Mouse (Mus musculus) MEL (cell line): ENCODE measurements around the gene March5. TPM values are rescaled to one million over a fixed set of nuclear protein-coding genes. Genes with fewer than 3 reads are reported as not detected.

Experiments used
- DNase-seq: peaks from one replicate; pipeline ENCODE4 v3.0.0; 2011; ENCODE audit warnings: low read depth, low spot score
- H3K27ac ChIP-seq: 2 replicates; pipeline ENCODE4 v1.5.1; 2012; ENCODE audit warnings: low read depth, mild to moderate bottlenecking, control low read depth, low read length, moderate library complexity; ENCODE audit not compliant: control insufficient read depth
- H3K27me3 ChIP-seq, 2 experiments: fragments of 150-350 bp in 1 of 2; sonication (generic) in 1 of 2; 2 replicates each; pipeline ENCODE4 v1.6.1; 2012; ENCODE audit warnings: low read length in 2 of 2, mild to moderate bottlenecking in 2 of 2, improper control_type of control experiment in 1 of 2, moderate library complexity in 1 of 2; ENCODE audit not compliant: insufficient read depth in 2 of 2, control insufficient read depth in 1 of 2
- H3K36me3 ChIP-seq, 2 experiments: 2 replicates each; pipeline ENCODE4 v1.6.1; 2012 to 2014; ENCODE audit warnings: low read length in 2 of 2, improper control_type of control experiment in 1 of 2, inconsistent platforms in 1 of 2, mild to moderate bottlenecking in 1 of 2; ENCODE audit not compliant: insufficient read depth in 2 of 2, control insufficient read depth in 1 of 2
- H3K4me1 ChIP-seq, 2 experiments: fragments of 150-350 bp in 1 of 2; sonication (generic) in 1 of 2; 2 replicates each; pipeline ENCODE4 v1.6.1; 2012; ENCODE audit warnings: low read length in 2 of 2, improper control_type of control experiment in 1 of 2, mild to moderate bottlenecking in 1 of 2; ENCODE audit not compliant: insufficient read depth in 2 of 2, control insufficient read depth in 1 of 2
- H3K4me3 ChIP-seq, 2 experiments: fragments of 150-350 bp in 1 of 2; sonication (generic) in 1 of 2; 2 replicates each; pipeline ENCODE4 v1.5.1; 2012; ENCODE audit warnings: low read depth in 2 of 2, low read length in 2 of 2, mild to moderate bottlenecking in 2 of 2, moderate library complexity in 2 of 2, control low read depth in 1 of 2, improper control_type of control experiment in 1 of 2; ENCODE audit not compliant: control insufficient read depth in 1 of 2, insufficient read depth in 1 of 2
- H3K79me2 ChIP-seq: 2 replicates; pipeline ENCODE4 v1.6.1; 2012; ENCODE audit warnings: mild to moderate bottlenecking, low read length, moderate library complexity; ENCODE audit not compliant: control insufficient read depth, poor library complexity, insufficient read depth
- H3K9ac ChIP-seq: 2 replicates; pipeline ENCODE4 v1.6.1; 2012; ENCODE audit warnings: low read depth, mild to moderate bottlenecking, control low read depth, low read length, moderate library complexity; ENCODE audit not compliant: control insufficient read depth, poor library complexity, severe bottlenecking
- H3K9me3 ChIP-seq: fragments of 150-350 bp; sonication (generic); replicated peaks from 2 replicates; pipeline ENCODE4 v1.6.1; 2012; ENCODE audit warnings: mild to moderate bottlenecking, low read length, improper control_type of control experiment, moderate library complexity; ENCODE audit not compliant: insufficient read depth
- BHLHE40 ChIP-seq: IDR thresholded peaks from 2 replicates; pipeline ENCODE4 v1.6.1; 2012; ENCODE audit warnings: low read depth, mild to moderate bottlenecking, inconsistent platforms, low read length, improper control_type of control experiment, borderline replicate concordance
- CHD2 ChIP-seq: IDR thresholded peaks from 2 replicates; pipeline ENCODE4 v1.6.1; 2011; ENCODE audit warnings: low read length, improper control_type of control experiment
- CTCF ChIP-seq, 3 experiments: IDR thresholded peaks in 2 of 3; conservative IDR thresholded peaks in 1 of 3; 2 replicates each; pipeline ENCODE4 v1.5.1; 2011 to 2012; ENCODE audit warnings: low read length in 3 of 3, low read depth in 2 of 3, mild to moderate bottlenecking in 2 of 3, improper control_type of control experiment in 1 of 3, inconsistent platforms in 1 of 3, mixed read lengths in 1 of 3, moderate library complexity in 1 of 3; ENCODE audit not compliant: control insufficient read depth in 1 of 3, insufficient read depth in 1 of 3, poor library complexity in 1 of 3, severe bottlenecking in 1 of 3
- E2F4 ChIP-seq: IDR thresholded peaks from 2 replicates; pipeline ENCODE4 v1.6.1; 2011; ENCODE audit warnings: low read depth, low read length, improper control_type of control experiment, borderline replicate concordance
- ELF1 ChIP-seq: IDR thresholded peaks from 2 replicates; pipeline ENCODE4 v1.6.1; 2014; ENCODE audit warnings: low read depth, mild to moderate bottlenecking, inconsistent platforms, low read length, improper control_type of control experiment, moderate library complexity
- EP300 ChIP-seq, 2 experiments: IDR thresholded peaks; 2 replicates each; pipeline ENCODE4 v1.6.1; 2011; ENCODE audit warnings: improper control_type of control experiment in 2 of 2, low read length in 2 of 2, low read depth in 1 of 2, mild to moderate bottlenecking in 1 of 2
- ETS1 ChIP-seq: IDR thresholded peaks from 2 replicates; pipeline ENCODE4 v1.6.1; 2012; ENCODE audit warnings: low read depth, mild to moderate bottlenecking, inconsistent platforms, low read length, improper control_type of control experiment, moderate library complexity
- GABPA ChIP-seq: IDR thresholded peaks from 2 replicates; pipeline ENCODE4 v1.6.1; 2012; ENCODE audit warnings: low read depth, mild to moderate bottlenecking, inconsistent platforms, low read length, improper control_type of control experiment, moderate library complexity
- GATA1 ChIP-seq: IDR thresholded peaks from 2 replicates; pipeline ENCODE4 v1.6.1; 2011; ENCODE audit warnings: low read depth, low read length, improper control_type of control experiment
- HCFC1 ChIP-seq: IDR thresholded peaks from 2 replicates; pipeline ENCODE4 v1.6.1; 2012; ENCODE audit warnings: low read depth, mild to moderate bottlenecking, inconsistent platforms, low read length, improper control_type of control experiment, moderate library complexity
- JUND ChIP-seq: IDR thresholded peaks from 2 replicates; pipeline ENCODE4 v1.6.1; 2011; ENCODE audit warnings: low read depth, mild to moderate bottlenecking, improper control_type of control experiment, low read length
- KAT2A ChIP-seq: conservative IDR thresholded peaks from 2 replicates; pipeline ENCODE4 v1.6.1; 2012; ENCODE audit warnings: low read depth, low read length, improper control_type of control experiment, inconsistent platforms
- MAFK ChIP-seq: IDR thresholded peaks from 2 replicates; pipeline ENCODE4 v1.6.1; 2011; ENCODE audit warnings: low read depth, mild to moderate bottlenecking, low read length, improper control_type of control experiment, borderline replicate concordance
- MAX ChIP-seq: IDR thresholded peaks from 2 replicates; pipeline ENCODE4 v1.6.1; 2011; ENCODE audit warnings: low read length, improper control_type of control experiment
- MAZ ChIP-seq: IDR thresholded peaks from 2 replicates; pipeline ENCODE4 v1.6.1; 2012; ENCODE audit warnings: low read depth, mild to moderate bottlenecking, inconsistent platforms, low read length, improper control_type of control experiment
- MEF2A ChIP-seq: IDR thresholded peaks from 2 replicates; pipeline ENCODE4 v1.6.1; 2014; ENCODE audit warnings: low read depth, mild to moderate bottlenecking, inconsistent platforms, low read length, improper control_type of control experiment; ENCODE audit not compliant: poor library complexity, insufficient replicate concordance, severe bottlenecking; ENCODE audit errors: extremely low read depth
- MXI1 ChIP-seq: IDR thresholded peaks from 2 replicates; pipeline ENCODE4 v1.6.1; 2011; ENCODE audit warnings: mild to moderate bottlenecking, low read depth, low read length, improper control_type of control experiment
- MYB ChIP-seq: IDR thresholded peaks from 2 replicates; pipeline ENCODE4 v1.6.1; 2011; ENCODE audit warnings: mild to moderate bottlenecking, low read depth, low read length, improper control_type of control experiment
- MYC ChIP-seq: IDR thresholded peaks from 2 replicates; pipeline ENCODE4 v1.6.1; 2011; ENCODE audit warnings: low read depth, mild to moderate bottlenecking, low read length, improper control_type of control experiment, moderate library complexity
- NELFE ChIP-seq: IDR thresholded peaks from 2 replicates; pipeline ENCODE4 v1.6.1; 2011; ENCODE audit warnings: low read depth, low read length, improper control_type of control experiment
- POLR2A ChIP-seq, 2 experiments: IDR thresholded peaks; 2 replicates each; pipeline ENCODE4 v1.6.1; 2011 to 2012; ENCODE audit warnings: low read length in 2 of 2, mild to moderate bottlenecking in 2 of 2, control low read depth in 1 of 2, improper control_type of control experiment in 1 of 2, low read depth in 1 of 2, moderate library complexity in 1 of 2; ENCODE audit not compliant: control insufficient read depth in 1 of 2, insufficient read depth in 1 of 2, poor library complexity in 1 of 2
- POLR2AphosphoS5 ChIP-seq: IDR thresholded peaks from 2 replicates; pipeline ENCODE4 v1.6.1; 2012; ENCODE audit warnings: low read depth, borderline replicate concordance, mild to moderate bottlenecking, inconsistent platforms, low read length, moderate library complexity, mixed read lengths
- RAD21 ChIP-seq: IDR thresholded peaks from 2 replicates; pipeline ENCODE4 v1.6.1; 2011; ENCODE audit warnings: mild to moderate bottlenecking, low read depth, low read length, improper control_type of control experiment
- RCOR1 ChIP-seq: IDR thresholded peaks from 2 replicates; pipeline ENCODE4 v1.6.1; 2012; ENCODE audit warnings: low read depth, mild to moderate bottlenecking, inconsistent platforms, low read length, improper control_type of control experiment
- SIN3A ChIP-seq: IDR thresholded peaks from 2 replicates; pipeline ENCODE4 v1.6.1; 2012; ENCODE audit warnings: low read length, improper control_type of control experiment, inconsistent platforms
- SMC3 ChIP-seq: IDR thresholded peaks from 2 replicates; pipeline ENCODE4 v1.6.1; 2011; ENCODE audit warnings: low read depth, low read length, improper control_type of control experiment
- TAL1 ChIP-seq: IDR thresholded peaks from 2 replicates; pipeline ENCODE4 v1.6.1; 2012; ENCODE audit warnings: mild to moderate bottlenecking, inconsistent platforms, low read length, moderate library complexity, mixed read lengths
- TBP ChIP-seq: IDR thresholded peaks from 2 replicates; pipeline ENCODE4 v1.8.0; 2011; ENCODE audit warnings: low read depth, low read length, improper control_type of control experiment
- TCF12 ChIP-seq: IDR thresholded peaks from 2 replicates; pipeline ENCODE4 v1.6.1; 2014; ENCODE audit warnings: low read depth, mild to moderate bottlenecking, inconsistent platforms, low read length, improper control_type of control experiment, moderate library complexity
- UBTF ChIP-seq: IDR thresholded peaks from 2 replicates; pipeline ENCODE4 v1.6.1; 2012; ENCODE audit warnings: low read depth, mild to moderate bottlenecking, inconsistent platforms, low read length, improper control_type of control experiment, moderate library complexity, borderline replicate concordance; ENCODE audit not compliant: insufficient read depth
- USF1 ChIP-seq: IDR thresholded peaks from 2 replicates; pipeline ENCODE4 v1.6.1; 2014; ENCODE audit warnings: low read depth, mild to moderate bottlenecking, inconsistent platforms, low read length, improper control_type of control experiment, moderate library complexity
- ZC3H11A ChIP-seq: IDR thresholded peaks from 2 replicates; pipeline ENCODE4 v1.6.1; 2012; ENCODE audit warnings: low read depth, mild to moderate bottlenecking, inconsistent platforms, low read length, improper control_type of control experiment
- ZKSCAN1 ChIP-seq: IDR thresholded peaks from 2 replicates; pipeline ENCODE4 v1.6.1; 2012; ENCODE audit warnings: low read depth, mild to moderate bottlenecking, inconsistent platforms, low read length, improper control_type of control experiment, moderate library complexity
- ZMIZ1 ChIP-seq: IDR thresholded peaks from 2 replicates; pipeline ENCODE4 v1.6.1; 2012; ENCODE audit warnings: low read depth, mild to moderate bottlenecking, inconsistent platforms, low read length, improper control_type of control experiment, moderate library complexity
- ZNF384 ChIP-seq: IDR thresholded peaks from 2 replicates; pipeline ENCODE4 v1.6.1; 2012; ENCODE audit warnings: low read depth, mild to moderate bottlenecking, inconsistent platforms, low read length, improper control_type of control experiment
- polyA plus RNA-seq, 2 experiments: library from polyadenylated mRNA; stranded (reverse) in 1 of 2; unstranded in 1 of 2; fragments of >175 nt in 1 of 2; fragments of >200 nt in 1 of 2; gene quantifications; 2 replicates each; pipeline versions ENCODE4 v1.2.1 to v1.2.4; 2012; ENCODE audit warnings: low replicate concordance in 2 of 2, low read depth in 1 of 2; ENCODE audit not compliant: insufficient read length in 2 of 2, insufficient read depth in 1 of 2, missing spikeins in 1 of 2
- total RNA-seq: library from RNA; depleted of rRNA; stranded (reverse); fragments of 300-350 nt; gene quantifications from 2 replicates; pipeline ENCODE4 v1.2.3, GENCODE M21; 2012

Gene March5
- total and polyA plus RNA-seq, 3 experiments: 68.5 to 83.5 TPM; not detected in 1

GRCm38 (mm10) chr19:37237712-37238437, 30.5 kb downstream of the March5 start:
- Histone ChIP-seq H3K4me3 (peak overlapping the region; percentile 40 to 56), H3K36me3 (peaks cover 0 to 27% of the 10 kb centered on the region in 2 experiments; a peak in 2 of 4 replicates), H3K27ac (peak overlapping the region; percentile 81), H3K4me1 (peaks cover 21 to 30% of the 10 kb centered on the region in 2 experiments), H3K79me2 (no peaks in the 10 kb centered on the region)
- peak; percentile 89 for DNase-seq
- TF ChIP-seq POLR2AphosphoS5 (no peak), MAX (no peak), TCF12 (peak; percentile 99), EP300 (IDR thresholded peaks at IDR 0.05; ENCODE audit: low read depth in 1 of 2, low read length in 2 of 2) (peak; percentile 66 to 96), RAD21 (peak; percentile 19), MAFK (no peak; the same call in 1 of the 2 replicates), CTCF (IDR thresholded peaks at IDR 0.05 in 2 of 3, conservative IDR thresholded peaks at IDR 0.05 in 1 of 3; ENCODE audit: control insufficient read depth in 1 of 3, insufficient read depth in 1 of 3, low read depth in 2 of 3, low read length in 3 of 3, poor library complexity in 1 of 3, severe bottlenecking in 1 of 3) (peak in 2 of 3 experiments; percentile 17 to 21; a peak in 3 of 6 replicates), SIN3A (peak; percentile 69; the same call in 1 of the 2 replicates), ZNF384 (no peak; the same call in none of the 2 replicates), GABPA (no peak), MXI1 (peak; percentile 44; the same call in 1 of the 2 replicates), ELF1 (no peak), MYC (peak; percentile 6; the same call in 1 of the 2 replicates), ZC3H11A (no peak; the same call in 1 of the 2 replicates), POLR2A (IDR thresholded peaks at IDR 0.05; ENCODE audit: control insufficient read depth in 1 of 2, insufficient read depth in 1 of 2, low read depth in 1 of 2, low read length in 2 of 2, poor library complexity in 1 of 2) (no peak), USF1 (no peak), NELFE (no peak), TBP (no peak), MYB (no peak; the same call in 1 of the 2 replicates), ZMIZ1 (no peak), KAT2A (no peak), BHLHE40 (peak; percentile 63; the same call in 1 of the 2 replicates), GATA1 (peak; percentile 79), ZKSCAN1 (no peak), E2F4 (no peak), HCFC1 (no peak), SMC3 (no peak; the same call in 1 of the 2 replicates), UBTF (no peak), MAZ (peak; percentile 94; the same call in 1 of the 2 replicates), ETS1 (peak; percentile 88), CHD2 (peak; percentile 37), TAL1 (peak; percentile 89), MEF2A (peak; percentile 66; the same call in 1 of the 2 replicates), JUND (no peak), RCOR1 (peak; percentile 61)
- TF ChIP-seq, all 39 proteins: peak for 15
- Histone ChIP-seq H3K9me3 (no peaks in the 10 kb centered on the region), H3K9ac (peak overlapping the region; percentile 38), H3K27me3 (no peaks in the 10 kb centered on the region)
